Comparison of ENCODE assay signal across 8 mouse cellular contexts in genomic region chr9:22327099-22327474, GRCm38 (mm10). TPM values are rescaled to one million over a fixed set of nuclear protein-coding genes. Genes with fewer than 3 reads are reported as not detected.
A peak's percentile ranks its signal among the peaks of the same experiment; 100 is the strongest.
DNase-seq lines count a peak whose midpoint lies in the region; ATAC-seq lines count a peak whose summit lies in the region.

No protein-coding gene starts in this region.

- peak overlapping the region; percentile 75 for H3K9ac ChIP-seq in embryonic facial prominence, embryonic 13.5 days
- H3K9ac ChIP-seq in hindbrain, embryonic 14.5 days = peak overlapping the region; percentile 58
- peak overlapping the region; percentile 76 for H3K9ac ChIP-seq in liver, embryonic 12.5 days
- peak overlapping the region; percentile 75 for H3K9ac ChIP-seq in neural tube, embryonic 13.5 days

- peak overlapping the region; percentile 74 for H3K27ac ChIP-seq in embryonic facial prominence, embryonic 13.5 days
- H3K27ac ChIP-seq in hindbrain, embryonic 14.5 days = no peak overlapping the region
- H3K27ac ChIP-seq in liver, embryonic 12.5 days = 0 out of 2 replicates have a peak overlapping the region, but pooled peaks have one; percentile 79
- no peak overlapping the region for H3K27ac ChIP-seq in neural tube, embryonic 13.5 days (replicated peaks)

- intact Hi-C loops in left cerebral cortex, postnatal 14 days (cut with DNase I) = no loop called here

- peak; percentile 5 for DNase-seq in retina, embryonic 14.5 days (ENCODE audit: low spot score)
- no peak for DNase-seq in retina, postnatal 1 day
- DNase-seq in hindbrain, embryonic 14.5 days (ENCODE audit: low spot score) = no peak
- no peak for DNase-seq in left cerebral cortex, postnatal 14 days (ENCODE audit: low spot score in 2 of 2)
- DNase-seq in adrenal gland, adult 8-10 months = no peak

- peaks cover 5% of the 10 kb centered on the region for H3K36me3 ChIP-seq in embryonic facial prominence, embryonic 13.5 days
- no peaks in the 10 kb centered on the region for H3K36me3 ChIP-seq in hindbrain, embryonic 14.5 days (replicated peaks; ENCODE audit: control insufficient read depth, insufficient read depth)
- peaks cover 23% of the 10 kb centered on the region for H3K36me3 ChIP-seq in liver, embryonic 12.5 days
- no peaks in the 10 kb centered on the region for H3K36me3 ChIP-seq in neural tube, embryonic 13.5 days

- no peaks in the 10 kb centered on the region for H3K9me3 ChIP-seq in embryonic facial prominence, embryonic 13.5 days
- H3K9me3 ChIP-seq in hindbrain, embryonic 14.5 days (ENCODE audit: control insufficient read depth, low read length) = no peaks in the 10 kb centered on the region
- no peaks in the 10 kb centered on the region for H3K9me3 ChIP-seq in liver, embryonic 12.5 days (replicated peaks)
- H3K9me3 ChIP-seq in neural tube, embryonic 13.5 days = no peaks in the 10 kb centered on the region

- H3K4me1 ChIP-seq in embryonic facial prominence, embryonic 13.5 days = peaks cover 9% of the 10 kb centered on the region
- H3K4me1 ChIP-seq in hindbrain, embryonic 14.5 days (replicated peaks; ENCODE audit: control insufficient read depth, insufficient read depth, low read length) = peaks cover 7% of the 10 kb centered on the region; the same call in 1 of the 2 replicates
- peaks cover 46% of the 10 kb centered on the region for H3K4me1 ChIP-seq in liver, embryonic 12.5 days
- H3K4me1 ChIP-seq in neural tube, embryonic 13.5 days (replicated peaks) = peaks cover 13% of the 10 kb centered on the region

- no peaks in the 10 kb centered on the region for H3K27me3 ChIP-seq in embryonic facial prominence, embryonic 13.5 days
- H3K27me3 ChIP-seq in hindbrain, embryonic 14.5 days (ENCODE audit: control insufficient read depth, insufficient read depth, low read length) = no peaks in the 10 kb centered on the region
- no peaks in the 10 kb centered on the region for H3K27me3 ChIP-seq in liver, embryonic 12.5 days (replicated peaks)
- H3K27me3 ChIP-seq in neural tube, embryonic 13.5 days = no peaks in the 10 kb centered on the region

- peak overlapping the region; percentile 56 for H3K4me3 ChIP-seq in embryonic facial prominence, embryonic 13.5 days
- H3K4me3 ChIP-seq in hindbrain, embryonic 14.5 days (replicated peaks; ENCODE audit: low read length) = peak overlapping the region; percentile 48
- peak overlapping the region; percentile 62 for H3K4me3 ChIP-seq in liver, embryonic 12.5 days
- peak overlapping the region; percentile 54 for H3K4me3 ChIP-seq in neural tube, embryonic 13.5 days

- peak overlapping the region; percentile 90 for H3K4me2 ChIP-seq in embryonic facial prominence, embryonic 13.5 days
- peak overlapping the region; percentile 75 for H3K4me2 ChIP-seq in hindbrain, embryonic 14.5 days (replicated peaks)
- peak overlapping the region; percentile 94 for H3K4me2 ChIP-seq in liver, embryonic 12.5 days
- peak overlapping the region; percentile 86 for H3K4me2 ChIP-seq in neural tube, embryonic 13.5 days

- 10% methylated on average over 9 of the region's 9 CpGs for WGBS in embryonic facial prominence, embryonic 13.5 days
- WGBS in hindbrain, embryonic 14.5 days = 15% methylated on average over 9 of the region's 9 CpGs
- WGBS in liver, embryonic 12.5 days (ENCODE audit: insufficient replicate concordance) = 50% methylated on average over 9 of the region's 9 CpGs
- WGBS in neural tube, embryonic 13.5 days = 14% methylated on average over 9 of the region's 9 CpGs

- no peak for ATAC-seq in embryonic facial prominence, embryonic 13.5 days (ENCODE audit: insufficient number of reproducible peaks, insufficient read depth, low FRiP score, low TSS enrichment, low read depth)
- ATAC-seq in hindbrain, embryonic 14.5 days (ENCODE audit: low FRiP score) = no peak
- no peak for ATAC-seq in liver, embryonic 12.5 days
- ATAC-seq in neural tube, embryonic 13.5 days (ENCODE audit: low read depth) = no peak

RNA-seq across cellular contexts. Expression of gene Zfp810, which starts 19.6 kb away (rescaled TPM):
- 30.1 and 31.3 TPM in 2 replicates for polyA plus RNA-seq in embryonic facial prominence, embryonic 13.5 days (2015; fragmentation: Nextera tagmentation; extraction: Ambion mirVana)
- 28.0 and 32.8 TPM in 2 replicates for polyA plus RNA-seq in hindbrain, embryonic 14.5 days (2014; fragmentation: Nextera tagmentation; extraction: Ambion mirVana)
- 4.9 and 5.0 TPM in 2 replicates for polyA plus RNA-seq in liver, embryonic 12.5 days (2016; fragmentation: Nextera tagmentation; extraction: Ambion mirVana)
- 34.1 and 37.9 TPM in 2 replicates for polyA plus RNA-seq in neural tube, embryonic 13.5 days (2015; fragmentation: Nextera tagmentation; extraction: Ambion mirVana)
- total RNA-seq in left cerebral cortex, postnatal 14 days (2021) = 10 to 100 TPM; 15.9 to 17.4 TPM
- 10 to 100 TPM in 3 of 4 experiments, 1 to 10 TPM in 1; 6.6 to 17.0 (median 13.7) TPM for total RNA-seq in adrenal gland, adult 8-10 months (2022)

Comparison
In these comparisons a context has a peak if more than half of its experiments do, and no peak if none do; other contexts are left out.
1. H3K27ac ChIP-seq: peak in embryonic facial prominence, embryonic 13.5 days (single experiment) and liver, embryonic 12.5 days (single experiment); none in hindbrain, embryonic 14.5 days (single experiment) and neural tube, embryonic 13.5 days (single experiment).
2. Peak in every context shown above with its lines, with median percentiles within 50 percentile points of each other: H3K4me2 ChIP-seq, H3K4me3 ChIP-seq and H3K9ac ChIP-seq.